In genomic region chr19:45956736-45957135, GRCm38 (mm10) we compare ENCODE assay signal across 21 mouse cellular contexts. TPM values are rescaled to one million over a fixed set of nuclear protein-coding genes. Genes with fewer than 3 reads are reported as not detected.
DNase-seq lines count a peak whose midpoint lies in the region; ATAC-seq and TF ChIP-seq lines count a peak whose summit lies in the region.
"Had no signal": no experiment of that assay in that cellular context is flagged by ENCODE, and none has a peak within 500 bp of the region (broad histone marks: within the 10 kb centered on the region; RNA-seq: fewer than 3 reads in every experiment).

No protein-coding gene starts in this region.

- no peaks in the 10 kb centered on the region for H3K4me1 ChIP-seq in intestine, embryonic 15.5 days (replicated peaks)
- no peaks in the 10 kb centered on the region for H3K4me1 ChIP-seq in kidney, adult 2 months (ENCODE audit: control insufficient read depth, insufficient read depth, low read length)
- H3K4me1 ChIP-seq: embryonic facial prominence, embryonic 12.5 days had no signal

- H3K4me3 ChIP-seq in intestine, embryonic 15.5 days (replicated peaks), result no peak overlapping the region
- H3K4me3 ChIP-seq in kidney, adult 2 months (ENCODE audit: insufficient read depth, low read depth, low read length), result no peak overlapping the region
- H3K4me3 ChIP-seq: embryonic facial prominence, embryonic 12.5 days; limb, embryonic 10.5 days; midbrain, embryonic 13.5 days had no signal

- 89% methylated on average over 7 of the region's 7 CpGs for WGBS in intestine, embryonic 15.5 days
- WGBS in kidney, adult 2 months, result 92% methylated on average over 7 of the region's 7 CpGs

- no peak for ATAC-seq in intestine, embryonic 15.5 days
- ATAC-seq: intestine, postnatal 0 days; midbrain, embryonic 13.5 days had no signal

- H3K27me3 ChIP-seq in intestine, embryonic 15.5 days (replicated peaks), result no peaks in the 10 kb centered on the region
- H3K27me3 ChIP-seq in kidney, adult 2 months (replicated peaks; ENCODE audit: control insufficient read depth, insufficient read depth, low read length), result no peaks in the 10 kb centered on the region
- H3K27me3 ChIP-seq: embryonic facial prominence, embryonic 12.5 days; midbrain, embryonic 13.5 days had no signal

- no peaks in the 10 kb centered on the region for H3K36me3 ChIP-seq in intestine, embryonic 15.5 days
- H3K36me3 ChIP-seq in kidney, adult 2 months (ENCODE audit: control insufficient read depth, insufficient read depth, low read length), result 0 out of 2 replicates have a peak, but pooled peaks cover 3% of the 10 kb centered on the region

- H3K9me3 ChIP-seq in intestine, embryonic 15.5 days, result no peaks in the 10 kb centered on the region
- H3K9me3 ChIP-seq: embryonic facial prominence, embryonic 12.5 days; limb, embryonic 10.5 days; midbrain, embryonic 13.5 days had no signal

- no peak for TF ChIP-seq CTCF in kidney, adult 2 months (conservative IDR thresholded peaks at IDR 0.05; ENCODE audit: insufficient read depth, insufficient read length, low read depth, low read length)

- H3K4me2 ChIP-seq in intestine, embryonic 15.5 days (replicated peaks), result no peak overlapping the region
- H3K4me2 ChIP-seq: embryonic facial prominence, embryonic 12.5 days; heart, embryonic 11.5 days; hindbrain, embryonic 14.5 days; liver, embryonic 11.5 days; lung, embryonic 14.5 days; midbrain, embryonic 13.5 days had no signal

- H3K27ac ChIP-seq in intestine, embryonic 15.5 days, result no peak overlapping the region
- no peak overlapping the region for H3K27ac ChIP-seq in kidney, adult 2 months (ENCODE audit: insufficient read depth, low read depth, low read length)
- H3K27ac ChIP-seq: embryonic facial prominence, embryonic 12.5 days; hindbrain, embryonic 14.5 days; limb, embryonic 10.5 days; midbrain, embryonic 13.5 days had no signal

- no peak overlapping the region for H3K9ac ChIP-seq in intestine, embryonic 15.5 days
- H3K9ac ChIP-seq: embryonic facial prominence, embryonic 12.5 days; hindbrain, embryonic 14.5 days; lung, embryonic 14.5 days; midbrain, embryonic 13.5 days had no signal

- no peak for TF ChIP-seq POLR2A in kidney, adult 2 months (IDR thresholded peaks at IDR 0.05; ENCODE audit: low read depth, low read length)

- DNase-seq in layer of hippocampus, adult 11-12 months (ENCODE audit: low spot score), result peak; percentile 32
- DNase-seq in layer of hippocampus, postnatal 25 days (ENCODE audit: extremely low spot score in 1 of 2, low spot score in 1 of 2), result no peak
- peak; percentile 17 to 53 for DNase-seq in frontal cortex, postnatal 10 days (ENCODE audit: low spot score in 2 of 2)
- DNase-seq in layer of hippocampus, postnatal 36 days, result peak; percentile 13 to 31
- peak; percentile 58 for DNase-seq in right cerebral cortex, postnatal 25 days
- DNase-seq in lung, postnatal 14 days, result no peak
- no peak for DNase-seq in kidney, adult 2 months
- DNase-seq: cerebellum, adult 18-20 months; heart, postnatal 14 days; kidney, postnatal 14 days; lung, embryonic 14.5 days; retina, postnatal 1 day; thymus, postnatal 36 days had no signal

RNA-seq across cellular contexts. Expression of gene Armh3, which starts 41.6 kb away (rescaled TPM):
- total RNA-seq in layer of hippocampus, postnatal 25 days (2021), result 10 to 100 TPM; 19.9 to 20.3 TPM
- 10 to 100 TPM; 20.3 to 22.4 TPM for total RNA-seq in layer of hippocampus, postnatal 36 days (2021)
- polyA plus RNA-seq in intestine, embryonic 15.5 days (2015; fragmentation: Nextera tagmentation; extraction: Ambion mirVana), result 15.5 and 16.5 TPM in 2 replicates
- polyA plus RNA-seq in kidney, adult 2 months (2012; rRNA removed), result 11.4 and 12.2 TPM in 2 replicates

RNA-seq across cellular contexts. Expression of gene Hps6, which starts 46.6 kb away (rescaled TPM):
- 1 to 10 TPM; 4.9 to 7.3 TPM for total RNA-seq in layer of hippocampus, postnatal 25 days (2021)
- total RNA-seq in layer of hippocampus, postnatal 36 days (2021), result 1 to 10 TPM; 5.7 to 7.3 TPM
- 8.8 and 9.5 TPM in 2 replicates for polyA plus RNA-seq in intestine, embryonic 15.5 days (2015; fragmentation: Nextera tagmentation; extraction: Ambion mirVana)
- 4.8 and 5.5 TPM in 2 replicates for polyA plus RNA-seq in kidney, adult 2 months (2012; rRNA removed)

Comparison
In these comparisons a context has a peak if more than half of its experiments do, and no peak if none do; other contexts are left out.
1. DNase-seq: peak in layer of hippocampus, adult 11-12 months (single experiment), frontal cortex, postnatal 10 days (2 of 2), layer of hippocampus, postnatal 36 days (2 of 2) and right cerebral cortex, postnatal 25 days (single experiment); none in layer of hippocampus, postnatal 25 days (0 of 2), lung, postnatal 14 days (single experiment) and kidney, adult 2 months (single experiment).